Mouse (Mus musculus) lung, embryonic 16.5 days (tissue): ENCODE measurements around the gene Srarp. TPM values are rescaled to one million over a fixed set of nuclear protein-coding genes. Genes with fewer than 3 reads are reported as not detected.

Experiments
- ATAC-seq: fragments of 200-750 bp; cut with Nextera tagmentation; 2 replicates; pipeline ENCODE4 v1.8.0; 2017; ENCODE audit warnings: low read depth, mild to moderate bottlenecking, moderate library complexity
- H3K27ac ChIP-seq: fragments of 300-500 bp; sonication (generic); 2 replicates; pipeline ENCODE4 v1.5.1; 2014; ENCODE audit warnings: mild to moderate bottlenecking, control low read depth, low read length
- H3K27me3 ChIP-seq: fragments of 300-500 bp; sonication (generic); 2 replicates; pipeline ENCODE4 v1.6.1; 2014; ENCODE audit warnings: low read depth, low read length, mixed read lengths; ENCODE audit not compliant: control insufficient read depth, insufficient read depth
- H3K36me3 ChIP-seq: fragments of 300-500 bp; sonication (generic); 2 replicates; pipeline ENCODE4 v1.6.1; 2014; ENCODE audit warnings: low read length; ENCODE audit not compliant: control insufficient read depth, insufficient read depth
- H3K4me1 ChIP-seq: fragments of 300-500 bp; sonication (generic); replicated peaks from 2 replicates; pipeline ENCODE4 v1.6.1; 2014; ENCODE audit warnings: low read length, mixed read lengths; ENCODE audit not compliant: control insufficient read depth, insufficient read depth
- H3K4me2 ChIP-seq: fragments of 300-500 bp; sonication (generic); 2 replicates; pipeline ENCODE4 v1.6.1; 2014; ENCODE audit warnings: low read depth, low read length, control low read depth
- H3K4me3 ChIP-seq: fragments of 300-500 bp; sonication (generic); 2 replicates; pipeline ENCODE4 v1.5.1; 2014; ENCODE audit warnings: mild to moderate bottlenecking, low read length, control low read depth
- H3K9ac ChIP-seq: fragments of 300-500 bp; sonication (generic); 2 replicates; pipeline ENCODE4 v1.6.1; 2014; ENCODE audit warnings: low read length, control low read depth
- H3K9me3 ChIP-seq: fragments of 300-500 bp; sonication (generic); 2 replicates; pipeline ENCODE4 v1.6.1; 2016; ENCODE audit warnings: low read length; ENCODE audit not compliant: control insufficient read depth
- WGBS: fragments of 180-500 bp; shearing (Covaris S2); extraction: QIAGEN DNeasy Blood & Tissue Kit; methylation state at CpG from one replicate; pipeline ENCODE4 v1.1.7; 2014; 5-methylcytosine and 5-hydroxymethylcytosine counted together
- polyA plus RNA-seq: library from polyadenylated mRNA; unstranded; fragments of >200 nt; fragmentation: Nextera tagmentation; extraction: Ambion mirVana; gene quantifications from 2 replicates; pipeline ENCODE4 v1.2.1, GENCODE M21; 2015

The Srarp gene
- polyA plus RNA-seq, 1 experiment from 2014 or later, result not detected

DNA sequence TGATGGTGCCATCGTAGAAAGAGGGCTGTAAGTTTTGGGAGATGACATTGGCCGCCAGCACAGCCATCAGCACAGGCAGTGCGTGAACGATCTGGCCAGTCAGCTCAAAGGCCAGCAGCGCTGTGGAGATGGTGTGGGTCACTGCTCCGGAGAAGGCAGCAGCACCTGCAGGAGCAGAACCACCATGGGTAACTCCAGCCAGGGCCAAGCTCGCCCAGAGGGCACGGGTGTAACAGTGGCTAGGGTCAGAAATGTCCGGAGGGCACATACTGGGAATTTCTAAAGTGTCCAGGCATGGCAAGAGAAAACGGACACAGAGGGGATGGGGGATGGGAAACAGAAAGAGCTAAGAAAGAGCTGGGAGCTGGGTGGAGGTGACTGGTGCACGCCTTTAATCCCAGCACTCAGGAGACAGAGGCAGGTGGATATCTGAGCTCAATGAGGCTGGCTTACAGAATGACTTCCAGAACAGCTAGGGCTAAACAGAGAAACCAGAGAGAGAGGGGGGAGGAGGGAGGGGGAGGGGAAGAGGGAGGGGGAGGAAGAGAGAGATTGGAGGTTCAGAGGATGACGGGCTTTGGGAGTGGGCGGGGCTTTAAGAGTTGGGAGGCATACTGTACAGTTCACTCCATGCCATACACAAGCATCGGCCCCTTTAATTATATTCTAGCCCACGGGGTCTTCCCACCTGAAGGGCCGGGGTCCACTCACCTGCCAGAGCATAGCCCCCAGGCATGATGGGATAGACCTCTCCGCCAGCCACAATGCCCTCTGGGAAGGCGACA is 46.3 kb downstream of the Srarp start:
- Histone ChIP-seq H3K9ac (no peak overlapping the region), H3K27ac (no peak overlapping the region), H3K4me3 (no peak overlapping the region), H3K27me3 (peaks cover 2% of the 10 kb centered on the region; the same call in 1 of the 2 replicates), H3K4me1 (peaks cover under 1% of the 10 kb centered on the region), H3K9me3 (no peaks in the 10 kb centered on the region), H3K36me3 (no peaks in the 10 kb centered on the region), H3K4me2 (no peak overlapping the region)
- 66% methylated on average over 18 of the region's 18 CpGs for WGBS
- ATAC-seq, result no peak

DNA sequence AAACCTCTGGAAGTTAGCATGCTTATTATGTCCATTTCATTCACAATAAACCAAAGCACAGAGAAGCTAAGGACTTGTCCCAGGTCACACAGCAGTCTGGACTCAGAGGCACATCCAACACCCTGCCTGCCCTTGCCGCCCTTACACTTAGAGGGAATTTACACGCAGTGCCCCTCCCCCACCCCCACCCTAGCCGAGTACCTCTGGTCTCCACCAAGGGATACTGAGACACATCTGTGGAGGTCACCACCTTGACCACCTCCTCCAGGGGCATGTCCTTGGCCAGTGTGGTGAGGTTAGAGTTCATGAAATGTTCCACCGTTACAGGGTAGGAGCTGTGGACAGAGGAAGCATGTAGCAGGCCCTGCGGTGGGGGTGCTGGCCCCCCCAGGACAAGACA is 48.0 kb downstream of the Srarp start:
- WGBS, result 62% methylated on average over 5 of the region's 5 CpGs
- Histone ChIP-seq H3K27ac (no peak overlapping the region), H3K4me1 (peaks cover 4% of the 10 kb centered on the region; the same call in 1 of the 2 replicates), H3K9ac (no peak overlapping the region), H3K4me2 (no peak overlapping the region), H3K4me3 (no peak overlapping the region), H3K9me3 (no peaks in the 10 kb centered on the region), H3K36me3 (no peaks in the 10 kb centered on the region), H3K27me3 (peaks cover 18% of the 10 kb centered on the region)
- no peak for ATAC-seq

DNA sequence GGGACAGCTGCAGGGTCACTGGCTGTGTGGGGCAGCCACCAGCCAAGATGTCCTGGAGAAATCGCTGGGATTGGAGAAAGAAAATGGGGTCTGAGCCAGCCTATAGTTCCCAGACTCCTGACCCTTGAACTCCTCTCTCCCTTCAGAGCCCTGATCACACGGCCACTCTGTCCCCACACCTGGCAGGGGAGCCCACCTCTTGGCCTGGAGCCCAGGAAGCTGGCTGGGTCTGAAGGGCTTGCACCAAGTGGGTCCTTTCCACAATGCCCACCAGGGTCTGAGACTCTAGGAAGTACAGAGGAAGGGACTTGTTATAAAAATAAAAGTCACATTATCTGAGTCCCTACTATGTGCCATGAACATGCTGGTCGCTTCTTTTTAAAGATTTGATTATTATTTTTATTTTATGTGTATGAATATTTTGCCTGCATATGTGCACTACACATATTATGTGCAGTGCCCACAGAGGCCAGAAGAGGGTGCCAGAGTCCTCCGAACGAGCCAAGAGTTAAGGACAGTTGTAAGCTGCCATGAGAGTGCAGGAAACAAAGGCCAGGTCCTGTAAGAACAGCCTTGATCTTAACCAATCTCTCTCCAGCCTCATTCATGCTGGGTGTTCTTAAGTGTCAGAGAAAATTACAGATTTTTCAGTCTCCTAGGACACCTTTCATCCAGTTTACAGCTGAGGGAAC is 48.7 kb downstream of the Srarp start:
- Histone ChIP-seq H3K9ac (no peak overlapping the region), H3K9me3 (no peaks in the 10 kb centered on the region), H3K4me2 (no peak overlapping the region), H3K27me3 (peaks cover 22% of the 10 kb centered on the region), H3K27ac (no peak overlapping the region), H3K36me3 (no peaks in the 10 kb centered on the region), H3K4me3 (no peak overlapping the region), H3K4me1 (peaks cover 10% of the 10 kb centered on the region; the same call in 1 of the 2 replicates)
- ATAC-seq, result peak; percentile 39
- 9% methylated on average over 5 of the region's 5 CpGs for WGBS

DNA sequence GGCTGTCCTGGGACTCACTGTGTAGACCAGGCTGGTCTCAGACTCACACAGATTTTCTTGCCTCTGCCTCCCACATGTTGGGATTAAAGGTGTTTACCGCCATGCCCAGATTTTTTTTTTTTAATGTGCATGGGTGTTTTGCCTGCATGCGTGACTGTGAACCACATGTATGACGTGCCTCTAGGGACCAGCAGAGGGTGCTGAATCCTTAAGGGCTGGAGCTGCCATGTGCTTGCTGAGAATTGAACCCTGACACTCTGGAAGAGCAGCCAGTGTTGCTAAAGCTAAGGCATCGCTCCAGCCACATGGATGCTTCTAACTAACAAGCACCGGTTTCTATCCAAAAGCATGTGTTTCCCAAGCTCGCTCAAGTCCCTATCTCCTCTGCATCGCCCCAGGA is 49.8 kb downstream of the Srarp start:
- Histone ChIP-seq H3K27me3 (peaks cover 27% of the 10 kb centered on the region), H3K27ac (no peak overlapping the region), H3K9me3 (no peaks in the 10 kb centered on the region), H3K4me2 (no peak overlapping the region), H3K9ac (no peak overlapping the region), H3K36me3 (no peaks in the 10 kb centered on the region), H3K4me1 (peaks cover 11% of the 10 kb centered on the region; the same call in 1 of the 2 replicates), H3K4me3 (no peak overlapping the region)
- no peak for ATAC-seq
- WGBS, result 73% methylated on average over 7 of the region's 7 CpGs

DNA sequence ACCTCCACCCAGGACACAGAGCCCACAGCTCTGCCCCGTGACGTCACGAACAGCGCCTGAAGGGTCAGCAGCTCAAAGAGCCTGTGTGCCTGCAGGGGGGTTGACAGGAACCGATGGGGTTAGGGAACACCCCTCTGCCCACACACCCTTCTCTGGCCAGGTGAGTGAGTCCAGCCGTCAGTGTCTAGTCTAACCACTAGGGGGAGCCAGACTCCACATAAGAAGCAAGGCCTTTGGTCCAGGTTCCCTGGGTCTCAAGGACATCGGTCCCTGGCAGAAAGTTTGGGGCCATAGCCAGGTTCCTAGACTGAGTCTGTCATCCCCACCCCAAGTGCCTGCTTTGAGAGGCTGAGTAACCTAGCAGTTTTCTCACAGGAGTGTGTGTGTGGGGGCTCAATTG is 50.6 kb downstream of the Srarp start:
- under 1% methylated on average over 7 of the region's 7 CpGs for WGBS
- Histone ChIP-seq H3K27me3 (peaks cover 27% of the 10 kb centered on the region), H3K9me3 (no peaks in the 10 kb centered on the region), H3K4me3 (no peak overlapping the region), H3K4me2 (no peak overlapping the region), H3K27ac (no peak overlapping the region), H3K4me1 (peaks cover 11% of the 10 kb centered on the region; the same call in 1 of the 2 replicates), H3K36me3 (no peaks in the 10 kb centered on the region), H3K9ac (no peak overlapping the region)
- ATAC-seq, result peak; percentile 21; the same call in 1 of the 2 replicates

Other genes with a start within 250 kb of the Srarp start
- 5.2 and 7.0 TPM in 2 replicates for gene Rsg1, start 222.1 kb downstream of the Srarp start, polyA plus RNA-seq
- gene Arhgef19, start 196.6 kb downstream of the Srarp start, polyA plus RNA-seq, result 17.7 and 18.0 TPM in 2 replicates
- 11.6 and 11.8 TPM in 2 replicates for gene Epha2, start 134.9 kb downstream of the Srarp start, polyA plus RNA-seq
- 3.3 and 3.6 TPM in 2 replicates for gene Fam131c, start 67.9 kb downstream of the Srarp start, polyA plus RNA-seq
- 0.24 and 0.28 TPM in 2 replicates for gene Clcnka, start 37.4 kb downstream of the Srarp start, polyA plus RNA-seq
- 0.39 TPM in 1 of 2 replicates, not detected in the other for gene Clcnkb, start 20.1 kb downstream of the Srarp start, polyA plus RNA-seq
- 6.4 and 10.6 TPM in 2 replicates for gene Hspb7, start 15.3 kb downstream of the Srarp start, polyA plus RNA-seq
- gene Zbtb17, start 8.5 kb upstream of the Srarp start, polyA plus RNA-seq, result 30.6 and 30.8 TPM in 2 replicates
- 6.9 and 7.4 TPM in 2 replicates for gene Spen, start 102.5 kb upstream of the Srarp start, polyA plus RNA-seq
- gene Fblim1, start 170.0 kb upstream of the Srarp start, polyA plus RNA-seq, result 71.4 and 76.1 TPM in 2 replicates
- gene Tmem82, start 182.5 kb upstream of the Srarp start, polyA plus RNA-seq, result 0.99 and 1.1 TPM in 2 replicates
- 0.18 and 0.20 TPM in 2 replicates for gene Slc25a34, start 187.7 kb upstream of the Srarp start, polyA plus RNA-seq
- 5.7 and 6.9 TPM in 2 replicates for gene Plekhm2, start 228.8 kb upstream of the Srarp start, polyA plus RNA-seq
- gene Rsc1a1, start 249.5 kb upstream of the Srarp start, polyA plus RNA-seq, result not detected in 2 replicates